Mouse (Mus musculus) mesoderm, embryonic 11.5 days (tissue): ENCODE results near the gene Ifna16.

ENCODE experiments used
- DNase-seq: peaks from one replicate; pipeline ENCODE4 v3.0.0-alpha.2; 2012; ENCODE audit warnings: low read depth, low spot score

Gene Ifna16

DNA sequence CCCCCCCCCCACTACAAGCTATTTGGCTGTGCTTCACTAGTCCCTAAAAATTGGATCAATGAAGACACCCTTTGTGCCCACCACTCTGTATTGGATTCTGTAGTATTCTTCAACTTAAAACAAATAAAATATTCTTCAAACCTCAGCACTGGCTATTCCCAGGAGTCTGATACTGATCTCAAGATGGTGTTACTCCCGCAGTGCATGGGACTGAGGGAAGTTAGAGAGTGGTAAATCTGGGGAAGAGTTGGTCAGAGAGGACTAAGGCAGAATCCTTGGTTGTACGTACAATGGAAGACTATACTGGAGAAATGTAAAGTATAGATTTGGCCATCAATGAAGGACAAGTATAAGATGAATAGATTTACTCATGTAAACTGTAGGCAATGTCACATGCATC is 34.2 kb downstream of the Ifna16 start:
- DNase-seq = peak; percentile 28

- peak; percentile 100 for DNase-seq
These were observed 35.5 kb downstream of the Ifna16 start for GRCm38 (mm10) chr4:88641077-88641831.

DNA sequence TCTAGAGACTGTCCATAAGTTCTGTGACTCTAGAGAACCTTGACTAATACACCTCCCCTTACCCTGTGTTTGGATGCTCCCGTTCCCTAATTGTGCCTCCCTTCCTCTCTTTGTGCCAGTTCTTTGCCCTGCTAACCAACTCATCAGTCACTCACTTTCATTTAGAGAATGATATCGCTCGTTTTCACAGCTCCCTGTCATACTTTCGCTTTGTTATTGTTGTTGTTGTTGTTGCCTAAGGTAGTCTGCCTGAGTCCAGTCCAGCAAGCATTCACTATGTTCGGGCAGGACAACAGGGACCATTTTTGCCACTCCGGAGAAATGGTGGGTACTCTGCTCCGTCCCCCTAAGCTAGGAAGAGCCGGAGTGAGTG is 36.0 kb downstream of the Ifna16 start:
- no peak for DNase-seq

DNA sequence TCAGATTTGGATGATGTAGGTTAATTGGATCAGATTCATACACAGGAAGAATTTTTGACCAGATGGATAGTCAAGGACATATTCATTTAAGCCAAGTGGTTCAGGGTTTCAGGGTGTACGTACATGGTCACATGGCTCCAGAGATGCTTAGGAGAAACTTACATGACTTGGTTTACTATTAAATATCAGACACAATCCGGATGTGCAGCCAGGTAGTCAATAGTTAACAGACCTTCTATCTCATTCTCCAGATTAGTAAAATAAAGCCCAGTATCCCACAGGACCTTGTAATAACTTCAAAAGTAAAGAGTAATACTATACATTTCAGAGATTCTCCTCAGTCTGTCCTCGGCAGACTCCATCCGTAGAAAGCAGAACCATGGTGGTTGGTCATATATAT is 42.4 kb downstream of the Ifna16 start, which contains the start of gene C87499:
Gene C87499, minus strand, starts transcription at position 101 of the 400 bp plus-strand sequence.
- DNase-seq = no peak
